Mouse (Mus musculus) stomach, embryonic 15.5 days (tissue): ENCODE measurements around the gene Abcc2. TPM values are rescaled to one million over a fixed set of nuclear protein-coding genes. Genes with fewer than 3 reads are reported as not detected.

Experiments used
- ATAC-seq: fragments of 200-750 bp; cut with Nextera tagmentation; 2 replicates; pipeline ENCODE4 v1.8.0; 2017; ENCODE audit warnings: low read depth, moderate number of reproducible peaks, moderate TSS enrichment; ENCODE audit not compliant: insufficient read depth, low FRiP score
- H3K27ac ChIP-seq: fragments of 300-500 bp; sonication (generic); 2 replicates; pipeline ENCODE4 v1.5.1; 2015; ENCODE audit warnings: mild to moderate bottlenecking, inconsistent platforms
- H3K27me3 ChIP-seq: fragments of 300-500 bp; sonication (generic); replicated peaks from 2 replicates; pipeline ENCODE4 v1.6.1; 2015; ENCODE audit warnings: inconsistent platforms
- H3K36me3 ChIP-seq: fragments of 300-500 bp; sonication (generic); 2 replicates; pipeline ENCODE4 v1.6.1; 2015; ENCODE audit warnings: inconsistent platforms
- H3K4me1 ChIP-seq: fragments of 300-500 bp; sonication (generic); 2 replicates; pipeline ENCODE4 v1.6.1; 2015; ENCODE audit warnings: inconsistent platforms
- H3K4me2 ChIP-seq: fragments of 300-500 bp; sonication (generic); 2 replicates; pipeline ENCODE4 v1.6.1; 2015; ENCODE audit warnings: mild to moderate bottlenecking, inconsistent platforms
- H3K4me3 ChIP-seq: fragments of 300-500 bp; sonication (generic); replicated peaks from 2 replicates; pipeline ENCODE4 v1.5.1; 2015; ENCODE audit warnings: inconsistent platforms
- H3K9ac ChIP-seq: fragments of 300-500 bp; sonication (generic); 2 replicates; pipeline ENCODE4 v1.6.1; 2015; ENCODE audit warnings: inconsistent platforms
- H3K9me3 ChIP-seq: fragments of 300-500 bp; sonication (generic); 2 replicates; pipeline ENCODE4 v1.6.1; 2016; ENCODE audit warnings: inconsistent platforms
- WGBS: fragments of 180-500 bp; shearing (Covaris S2); methylation state at CpG from one replicate; pipeline ENCODE4 v1.1.7; 2015; 5-methylcytosine and 5-hydroxymethylcytosine counted together
- polyA plus RNA-seq: library from polyadenylated mRNA; unstranded; fragments of >200 nt; fragmentation: Nextera tagmentation; extraction: Ambion mirVana; gene quantifications from 2 replicates; pipeline ENCODE4 v1.2.1, GENCODE M21; 2015

Gene Abcc2
- polyA plus RNA-seq = 2.0 and 5.4 TPM in 2 replicates

DNA sequence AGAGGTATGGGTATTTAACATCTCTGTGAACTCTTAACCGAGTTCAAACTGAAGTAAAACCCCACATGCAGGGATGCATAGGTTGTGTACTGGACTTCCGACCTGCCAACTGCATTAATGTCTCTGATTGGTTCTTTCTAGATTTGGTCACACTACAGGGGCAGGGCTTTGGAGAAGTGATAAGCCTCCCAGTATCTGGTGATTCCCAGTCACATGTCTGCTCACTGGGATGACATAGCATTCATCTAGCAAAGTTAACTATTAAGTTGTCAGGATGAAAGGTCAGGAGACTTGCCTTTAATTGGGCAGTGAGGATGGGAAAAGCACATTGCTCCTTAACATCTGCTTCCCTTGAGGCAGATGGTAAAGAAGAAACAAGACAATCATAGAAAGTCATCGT, at the start of gene Abcc2:
Abcc2 (plus strand) TSS at position 213 of the 400 bp plus-strand sequence.
- no peak within 1 kb of the TSS for H3K9ac ChIP-seq
- no peak for ATAC-seq
- no peak within 1 kb of the TSS for H3K27ac ChIP-seq
- no peaks in the 10 kb centered on the region for H3K27me3 ChIP-seq
- H3K9me3 ChIP-seq = no peaks in the 10 kb centered on the region
- 84% methylated on average over 3 of the region's 3 CpGs for WGBS
- H3K4me2 ChIP-seq = no peak within 1 kb of the TSS
- H3K36me3 ChIP-seq = no peaks in the 10 kb centered on the region
- no peak within 1 kb of the TSS for H3K4me3 ChIP-seq
- no peaks in the 10 kb centered on the region for H3K4me1 ChIP-seq

DNA sequence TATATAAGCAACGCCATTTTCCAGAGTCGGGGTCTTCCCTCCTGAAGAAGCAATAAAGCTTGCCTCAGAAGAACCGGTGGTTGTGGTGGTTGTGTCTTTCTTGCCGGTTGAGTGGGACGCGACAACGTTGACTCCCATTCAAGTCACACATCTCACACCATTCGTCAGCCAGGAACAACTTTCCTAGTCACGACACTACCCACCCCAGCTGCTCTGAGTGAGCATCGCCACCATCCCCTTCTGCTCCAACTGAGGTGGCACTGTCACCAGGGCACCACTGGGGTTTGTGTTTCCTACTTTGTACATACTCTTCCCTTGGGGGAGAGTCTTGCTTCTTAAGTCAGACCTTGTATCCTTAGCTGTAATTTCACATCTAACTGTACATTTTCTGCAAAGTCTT, 43.6 kb upstream of the Abcc2 start:
- Histone ChIP-seq H3K9ac (no peak overlapping the region), H3K4me2 (no peak overlapping the region), H3K36me3 (peaks cover 48% of the 10 kb centered on the region), H3K27me3 (no peaks in the 10 kb centered on the region), H3K27ac (no peak overlapping the region), H3K4me3 (no peak overlapping the region), H3K9me3 (no peaks in the 10 kb centered on the region), H3K4me1 (no peaks in the 10 kb centered on the region)
- WGBS = 96% methylated on average over 10 of the region's 10 CpGs
- no peak for ATAC-seq

DNA sequence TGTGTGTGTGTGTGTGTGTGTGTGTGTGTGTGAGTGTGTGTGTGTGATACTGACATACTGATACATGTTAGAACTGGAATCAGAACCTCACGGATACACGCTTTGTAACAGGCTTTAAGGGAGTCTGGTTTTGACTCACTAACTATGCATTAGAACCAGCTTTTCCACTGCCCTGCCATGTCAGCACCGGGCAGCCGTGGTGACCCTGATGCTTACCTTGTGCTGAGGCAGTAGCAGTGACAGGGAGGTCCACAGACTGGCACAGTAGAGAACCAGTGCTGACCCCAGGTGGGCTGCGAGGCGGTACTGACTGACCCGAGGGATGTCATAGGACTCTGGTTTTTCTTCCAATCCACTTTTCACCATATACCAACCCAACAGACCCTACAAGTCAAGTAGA, 38.6 kb upstream of the Abcc2 start:
- Histone ChIP-seq H3K4me3 (no peak overlapping the region), H3K4me1 (no peaks in the 10 kb centered on the region), H3K4me2 (no peak overlapping the region), H3K27ac (no peak overlapping the region), H3K9me3 (no peaks in the 10 kb centered on the region), H3K9ac (no peak overlapping the region), H3K36me3 (peaks cover 56% of the 10 kb centered on the region), H3K27me3 (no peaks in the 10 kb centered on the region)
- 91% methylated on average over 7 of the region's 7 CpGs for whole genome bisulfite sequencing
- no peak for ATAC-seq

DNA sequence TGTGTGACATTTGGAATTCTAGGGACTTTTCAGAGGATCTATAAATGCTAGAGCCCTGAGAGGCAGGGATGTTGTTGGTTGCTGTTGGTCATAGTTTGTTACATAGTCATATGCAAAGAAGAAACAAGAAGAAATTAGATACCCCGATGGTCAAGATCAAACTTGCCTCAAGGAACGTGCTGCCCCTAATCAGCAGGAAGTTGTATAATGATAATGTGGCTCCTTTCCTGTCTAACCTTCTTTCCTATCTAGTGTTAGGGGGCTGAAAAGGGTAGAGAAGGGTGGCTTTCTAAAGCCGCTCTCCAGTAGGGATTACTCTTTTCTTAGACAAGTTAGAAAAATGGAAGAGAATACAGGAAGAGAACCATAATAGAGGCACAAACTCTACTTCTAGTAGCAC, 36.3 kb upstream of the Abcc2 start:
- no peaks in the 10 kb centered on the region for H3K27me3 ChIP-seq
- 86% methylated on average over 3 of the region's 3 CpGs for WGBS
- no peaks in the 10 kb centered on the region for H3K4me1 ChIP-seq
- H3K36me3 ChIP-seq = peaks cover 48% of the 10 kb centered on the region
- no peak overlapping the region for H3K27ac ChIP-seq
- H3K9ac ChIP-seq = no peak overlapping the region
- no peak for ATAC-seq
- no peak overlapping the region for H3K4me2 ChIP-seq
- no peak overlapping the region for H3K4me3 ChIP-seq
- no peaks in the 10 kb centered on the region for H3K9me3 ChIP-seq

DNA sequence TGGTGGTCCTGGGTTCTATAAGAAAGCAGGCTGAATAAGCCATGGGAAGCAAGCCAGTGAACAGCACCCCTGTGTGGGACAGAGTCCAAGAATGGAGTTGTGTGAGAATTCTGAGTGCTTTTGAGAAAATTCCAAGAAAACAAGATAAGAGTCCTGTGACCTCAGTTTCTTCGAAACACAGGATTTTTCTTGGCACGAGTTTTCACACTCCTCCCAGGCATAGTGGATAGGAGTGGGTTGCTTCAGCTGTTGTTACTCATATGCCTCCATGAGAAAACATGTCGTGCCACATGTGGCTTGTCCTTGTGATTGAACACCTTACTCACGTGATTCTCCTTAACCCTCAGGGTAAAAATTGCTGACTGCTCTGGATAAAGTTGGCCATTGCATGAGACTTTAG, 34.1 kb upstream of the Abcc2 start:
- H3K9ac ChIP-seq = no peak overlapping the region
- no peak for ATAC-seq
- H3K36me3 ChIP-seq = peaks cover 35% of the 10 kb centered on the region
- WGBS = 89% methylated on average over 4 of the region's 4 CpGs
- H3K9me3 ChIP-seq = no peaks in the 10 kb centered on the region
- H3K4me2 ChIP-seq = no peak overlapping the region
- no peaks in the 10 kb centered on the region for H3K27me3 ChIP-seq
- no peak overlapping the region for H3K27ac ChIP-seq
- H3K4me1 ChIP-seq = no peaks in the 10 kb centered on the region; the same call in 1 of the 2 replicates
- H3K4me3 ChIP-seq = no peak overlapping the region

DNA sequence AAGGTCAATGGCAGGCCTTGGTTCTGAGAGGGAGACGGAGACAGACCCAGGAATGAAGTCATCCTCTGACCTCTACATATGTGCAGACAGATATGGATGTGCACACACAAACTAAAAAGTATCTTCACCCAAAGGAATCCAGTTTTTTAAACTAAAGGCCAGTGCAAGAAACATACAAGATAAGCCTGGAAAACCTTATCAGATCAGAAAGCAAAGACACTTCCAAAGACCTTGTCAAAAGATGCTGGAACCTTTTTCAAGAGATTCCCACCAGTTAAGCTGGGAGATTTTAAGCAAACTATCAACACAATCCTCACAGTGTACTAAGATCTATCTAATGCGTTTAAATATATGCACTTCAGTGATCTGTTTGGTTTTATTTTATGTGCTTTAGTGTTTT, 32.0 kb upstream of the Abcc2 start:
- H3K4me1 ChIP-seq = no peaks in the 10 kb centered on the region; the same call in 1 of the 2 replicates
- WGBS = 90% methylated on average over 2 of the region's 2 CpGs
- H3K27me3 ChIP-seq = no peaks in the 10 kb centered on the region
- H3K9me3 ChIP-seq = no peaks in the 10 kb centered on the region
- H3K36me3 ChIP-seq = peaks cover 27% of the 10 kb centered on the region
- no peak for ATAC-seq
- no peak overlapping the region for H3K4me2 ChIP-seq
- H3K27ac ChIP-seq = no peak overlapping the region
- H3K9ac ChIP-seq = no peak overlapping the region
- H3K4me3 ChIP-seq = no peak overlapping the region

DNA sequence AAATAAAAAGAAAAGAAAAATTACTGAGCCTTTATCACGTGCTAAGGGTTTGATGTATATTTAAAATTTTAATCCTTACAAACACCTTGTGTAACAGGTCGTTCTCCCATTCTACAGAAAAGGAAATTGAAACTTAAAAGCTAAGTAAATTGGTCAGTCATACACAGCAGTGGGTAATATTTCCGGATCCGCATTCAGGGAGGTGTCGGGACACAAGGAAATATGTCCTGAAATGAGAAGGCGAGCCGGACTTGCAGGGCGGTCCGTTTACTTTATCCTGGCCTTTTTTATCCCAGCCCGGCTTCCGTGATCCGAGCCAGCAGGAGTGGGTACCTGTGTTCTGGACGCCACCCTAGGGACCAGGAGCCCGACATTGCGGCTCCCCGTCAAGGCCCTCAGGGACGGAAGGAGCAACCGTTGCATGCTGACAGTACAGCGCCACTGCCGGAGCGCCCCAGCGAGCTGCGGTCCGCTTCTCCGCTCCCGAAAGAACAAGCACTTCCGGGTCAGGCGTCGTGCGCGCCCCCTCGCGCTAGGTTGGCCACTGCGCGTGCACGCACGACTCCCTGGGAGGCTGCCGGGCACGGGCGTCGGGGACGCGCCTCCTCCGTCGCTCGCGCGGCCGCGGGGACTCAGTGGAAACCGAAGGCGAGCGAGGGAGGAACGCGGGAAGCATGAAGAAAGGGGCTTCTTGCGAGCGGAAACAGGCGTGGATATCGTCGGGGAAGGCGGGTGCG, 29.3 kb upstream of the Abcc2 start, which contains the start of the genes Cutc and Cox15:
Cutc (plus strand) TSS at position 508 of the 737 bp plus-strand sequence.
Cox15 (minus strand) TSS at position 512 of the 737 bp plus-strand sequence.
- Histone ChIP-seq H3K4me2 (peak within 1 kb of the TSS; percentile 65), H3K27me3 (no peaks in the 10 kb centered on the region)
- WGBS = under 1% methylated on average over 62 of the region's 62 CpGs

DNA sequence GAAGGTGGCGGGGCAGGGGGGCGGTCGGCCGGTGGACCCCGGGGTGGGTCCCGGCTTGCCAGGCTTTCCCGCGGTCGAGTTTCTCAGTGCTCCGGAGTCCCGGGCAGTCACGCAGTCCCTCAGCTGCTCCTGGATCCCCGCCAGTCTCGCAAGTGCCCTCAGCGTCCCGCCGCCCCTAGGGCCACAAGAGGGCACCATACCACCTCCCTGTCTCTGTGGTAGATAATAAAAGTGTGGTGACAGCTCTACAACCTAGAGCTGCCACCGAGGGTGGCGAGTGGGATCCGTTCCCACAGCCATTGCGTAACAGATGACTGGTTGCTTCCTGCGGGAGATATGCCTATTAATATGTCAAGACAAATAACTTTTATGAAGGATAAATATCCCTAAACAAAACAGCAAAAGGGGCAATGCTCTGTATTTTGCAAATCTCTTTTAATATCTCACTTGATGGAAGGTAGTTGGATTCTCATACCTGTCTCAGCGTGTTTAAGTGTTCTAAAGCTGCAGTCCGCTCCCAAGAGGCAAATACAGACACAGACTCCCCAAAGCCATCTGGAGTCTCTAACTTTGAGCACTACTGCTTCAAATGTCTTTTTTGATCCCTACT, 28.7 kb upstream of the Abcc2 start:
- peak overlapping the region; percentile 75 for H3K4me3 ChIP-seq
- under 1% methylated on average over 23 of the region's 24 CpGs for WGBS

More for the DNA sequence above, 29.3 kb upstream of the Abcc2 start, which contains the start of the genes Cutc and Cox15:
- peak within 1 kb of the TSS; percentile 62 for H3K9ac ChIP-seq
- H3K36me3 ChIP-seq = peaks cover 12% of the 10 kb centered on the region
- H3K9me3 ChIP-seq = no peaks in the 10 kb centered on the region
- H3K4me1 ChIP-seq = no peaks in the 10 kb centered on the region; the same call in 1 of the 2 replicates
- H3K4me3 ChIP-seq = peak within 1 kb of the TSS; percentile 75
- ATAC-seq = peak; percentile 88
- H3K27ac ChIP-seq = peak within 1 kb of the TSS; percentile 98

DNA sequence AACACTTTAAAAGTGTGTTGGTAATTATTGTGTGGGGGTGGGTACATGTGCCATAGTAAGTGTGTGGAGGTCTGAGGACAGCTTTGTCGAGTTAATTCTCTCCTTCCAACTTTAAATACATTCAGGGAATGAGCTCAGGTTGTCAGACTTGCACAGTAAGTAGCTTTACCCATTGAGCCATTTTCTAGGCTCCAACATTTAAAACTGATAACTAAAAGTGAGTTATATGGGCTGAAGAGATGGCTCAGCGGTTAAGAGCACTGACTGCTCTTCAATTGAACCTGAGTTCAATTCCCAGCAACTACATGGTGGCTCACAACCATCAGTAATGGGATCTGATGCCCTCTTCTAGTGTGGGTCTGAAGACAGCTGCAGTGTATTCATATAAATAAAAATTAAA, 27.8 kb upstream of the Abcc2 start:
- no peak overlapping the region for H3K9ac ChIP-seq
- H3K9me3 ChIP-seq = no peaks in the 10 kb centered on the region
- no peak overlapping the region for H3K4me2 ChIP-seq
- H3K27me3 ChIP-seq = no peaks in the 10 kb centered on the region
- H3K36me3 ChIP-seq = no peaks in the 10 kb centered on the region
- no peak for ATAC-seq
- no peaks in the 10 kb centered on the region; the same call in 1 of the 2 replicates for H3K4me1 ChIP-seq
- no peak overlapping the region for H3K27ac ChIP-seq
- H3K4me3 ChIP-seq = no peak overlapping the region
- 66% methylated on average over 2 of the region's 2 CpGs for WGBS

More for the DNA sequence above, 28.7 kb upstream of the Abcc2 start:
- H3K4me1 ChIP-seq = no peaks in the 10 kb centered on the region; the same call in 1 of the 2 replicates
- H3K27me3 ChIP-seq = no peaks in the 10 kb centered on the region
- H3K9me3 ChIP-seq = no peaks in the 10 kb centered on the region
- peak overlapping the region; percentile 98 for H3K27ac ChIP-seq
- H3K4me2 ChIP-seq = peak overlapping the region; percentile 65
- H3K36me3 ChIP-seq = peaks cover 5% of the 10 kb centered on the region
- ATAC-seq = peak; percentile 87
- peak overlapping the region; percentile 60 for H3K9ac ChIP-seq

DNA sequence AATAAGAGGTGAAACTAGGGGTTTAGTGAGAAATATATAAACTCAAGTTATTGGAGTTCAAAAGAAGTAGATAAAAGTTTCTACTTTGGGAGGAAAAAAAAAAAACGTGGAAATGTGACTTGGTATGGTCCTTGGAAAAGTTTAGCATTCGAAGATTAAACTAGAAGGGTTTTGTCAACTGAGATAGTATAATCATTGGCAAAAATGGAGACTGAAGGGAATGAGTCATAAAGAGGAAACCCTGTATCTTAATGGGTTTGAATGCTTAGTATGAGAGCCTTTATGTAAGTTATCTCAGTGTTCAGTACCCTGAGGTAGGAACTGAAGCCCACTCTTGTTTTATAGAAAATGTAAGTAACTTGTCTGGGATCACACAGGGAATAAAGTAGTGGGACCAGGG, 27.1 kb upstream of the Abcc2 start:
- no peaks in the 10 kb centered on the region for H3K36me3 ChIP-seq
- H3K4me2 ChIP-seq = no peak overlapping the region
- no peaks in the 10 kb centered on the region for H3K27me3 ChIP-seq
- no peak overlapping the region for H3K4me3 ChIP-seq
- 78% methylated on average over 2 of the region's 2 CpGs for WGBS
- H3K9me3 ChIP-seq = no peaks in the 10 kb centered on the region
- H3K27ac ChIP-seq = no peak overlapping the region
- H3K4me1 ChIP-seq = no peaks in the 10 kb centered on the region; the same call in 1 of the 2 replicates
- no peak for ATAC-seq
- no peak overlapping the region for H3K9ac ChIP-seq

DNA sequence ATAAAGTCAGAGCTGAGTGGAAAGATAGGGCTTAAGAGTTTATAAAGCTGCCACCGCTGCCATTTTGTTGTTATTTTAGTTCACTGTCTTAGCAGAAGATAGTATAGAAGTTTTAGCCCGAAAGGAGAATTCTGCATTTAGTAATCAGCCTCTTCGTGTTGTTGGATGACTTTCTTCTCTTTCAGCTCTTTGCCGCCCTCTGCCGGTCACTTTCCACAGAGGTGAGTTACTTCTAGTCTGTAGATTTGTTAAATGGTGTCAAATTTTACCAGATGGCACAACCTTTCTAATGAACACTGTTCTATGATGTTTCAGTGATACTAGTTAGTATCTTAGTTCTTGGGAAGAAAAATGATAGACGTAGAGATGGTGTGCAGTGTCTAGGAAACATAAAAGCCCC, 21.5 kb upstream of the Abcc2 start:
- no peaks in the 10 kb centered on the region for H3K36me3 ChIP-seq
- H3K27ac ChIP-seq = no peak overlapping the region
- no peak for ATAC-seq
- no peak overlapping the region for H3K4me2 ChIP-seq
- no peak overlapping the region for H3K4me3 ChIP-seq
- H3K4me1 ChIP-seq = no peaks in the 10 kb centered on the region
- no peak overlapping the region for H3K9ac ChIP-seq
- no peaks in the 10 kb centered on the region for H3K27me3 ChIP-seq
- WGBS = 18% methylated on average over 6 of the region's 6 CpGs
- no peaks in the 10 kb centered on the region for H3K9me3 ChIP-seq

DNA sequence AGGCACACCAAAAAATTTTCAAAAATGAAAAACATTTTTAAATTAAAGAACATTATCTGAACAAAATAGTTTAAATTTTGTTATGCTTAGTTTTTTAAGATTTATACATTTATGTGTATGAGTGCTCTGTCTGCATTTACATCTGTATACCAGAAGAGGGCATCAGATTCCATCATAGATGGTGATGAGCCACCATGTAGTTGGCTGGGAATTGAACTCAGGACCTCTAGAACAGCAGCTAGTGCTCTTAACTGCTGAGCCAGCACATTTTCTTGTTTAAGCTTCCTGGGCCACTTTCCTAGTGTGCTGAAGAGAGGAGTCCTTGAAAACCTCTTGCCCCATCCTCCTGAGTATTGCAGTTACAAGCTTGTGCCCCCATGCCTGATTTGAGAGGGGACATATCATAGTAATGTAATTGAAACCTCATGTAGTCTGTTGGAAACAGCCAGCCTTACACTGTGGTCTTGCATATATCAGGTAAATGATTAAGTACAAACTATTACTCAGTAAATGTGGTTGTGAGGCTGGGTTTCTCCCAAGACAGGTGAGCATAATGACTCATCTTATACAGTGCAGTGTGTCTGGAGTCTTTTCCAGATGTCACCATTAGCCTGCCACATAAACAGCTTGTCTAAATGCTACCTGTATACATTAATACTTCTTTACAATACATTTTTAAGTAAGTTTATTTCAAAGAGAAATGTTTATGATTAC, 20.3 kb upstream of the Abcc2 start:
- Histone ChIP-seq H3K4me1 (no peaks in the 10 kb centered on the region), H3K27me3 (no peaks in the 10 kb centered on the region), H3K36me3 (no peaks in the 10 kb centered on the region), H3K9ac (no peak overlapping the region), H3K27ac (no peak overlapping the region), H3K4me2 (no peak overlapping the region), H3K4me3 (no peak overlapping the region), H3K9me3 (no peaks in the 10 kb centered on the region)
- ATAC-seq = no peak
